Comparison of ENCODE assay signal across 13 mouse cellular contexts in the genomic region with DNA sequence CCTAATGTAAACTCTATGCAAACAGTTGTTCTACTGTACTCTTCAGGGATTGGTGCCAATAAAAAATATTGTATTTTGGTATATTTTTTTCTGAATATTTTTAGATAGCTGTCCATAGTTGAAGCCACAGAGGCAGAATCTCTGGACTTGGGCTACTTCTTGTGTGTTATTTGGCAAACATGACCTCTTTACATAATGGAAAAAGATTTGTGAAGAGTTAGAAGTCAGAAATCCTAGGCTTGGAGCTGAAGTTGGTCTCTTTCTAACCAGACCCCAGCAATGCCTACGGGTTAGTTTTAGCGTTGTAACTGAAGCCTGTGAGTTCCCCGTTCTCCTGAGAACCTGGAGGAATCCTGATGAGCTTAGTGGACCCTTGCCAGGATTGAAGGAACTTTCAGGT. TPM values are rescaled to one million over a fixed set of nuclear protein-coding genes. Genes with fewer than 3 reads are reported as not detected.
DNase-seq lines count a peak whose midpoint lies in the region; ATAC-seq and TF ChIP-seq lines count a peak whose summit lies in the region.
"Had no signal": no experiment of that assay in that cellular context is flagged by ENCODE, and none has a peak within 500 bp of the region (broad histone marks: within the 10 kb centered on the region; RNA-seq: fewer than 3 reads in every experiment).

No protein-coding gene starts in this region.

- H3K27ac ChIP-seq in heart, embryonic 10.5 days, result peak overlapping the region; percentile 74; the same call in 1 of the 2 replicates
- H3K27ac ChIP-seq in hindbrain, embryonic 14.5 days, result peak overlapping the region; percentile 51; the same call in 1 of the 2 replicates
- H3K27ac ChIP-seq in hindbrain, embryonic 11.5 days (ENCODE audit: low read depth, low read length), result no peak overlapping the region
- H3K27ac ChIP-seq in stomach, embryonic 15.5 days, result peak overlapping the region; percentile 71; the same call in 1 of the 2 replicates
- no peak overlapping the region for H3K27ac ChIP-seq in stomach, postnatal 0 days (replicated peaks)

- no peak overlapping the region for H3K4me3 ChIP-seq in heart, embryonic 10.5 days
- H3K4me3 ChIP-seq in hindbrain, embryonic 14.5 days (replicated peaks; ENCODE audit: low read length), result no peak overlapping the region
- no peak overlapping the region for H3K4me3 ChIP-seq in hindbrain, embryonic 11.5 days (ENCODE audit: low read depth, low read length)
- H3K4me3 ChIP-seq in stomach, embryonic 15.5 days (replicated peaks), result no peak overlapping the region
- H3K4me3 ChIP-seq in stomach, postnatal 0 days (ENCODE audit: low read depth, low read length), result no peak overlapping the region
- H3K4me3 ChIP-seq: gastrocnemius, adult 2 months; midbrain, embryonic 15.5 days had no signal

- no peak overlapping the region for H3K9ac ChIP-seq in hindbrain, embryonic 14.5 days
- H3K9ac ChIP-seq in hindbrain, embryonic 11.5 days (ENCODE audit: low read depth, low read length), result no peak overlapping the region
- H3K9ac ChIP-seq in stomach, embryonic 15.5 days, result no peak overlapping the region
- no peak overlapping the region for H3K9ac ChIP-seq in stomach, postnatal 0 days (ENCODE audit: low read length)
- H3K9ac ChIP-seq: liver, postnatal 0 days; midbrain, embryonic 15.5 days had no signal

- no peak for TF ChIP-seq EP300 in stomach, postnatal 0 days (optimal IDR thresholded peaks at IDR 0.05)

- no peaks in the 10 kb centered on the region for H3K36me3 ChIP-seq in heart, embryonic 10.5 days
- H3K36me3 ChIP-seq in hindbrain, embryonic 14.5 days (replicated peaks; ENCODE audit: control insufficient read depth, insufficient read depth), result no peaks in the 10 kb centered on the region
- no peaks in the 10 kb centered on the region for H3K36me3 ChIP-seq in hindbrain, embryonic 11.5 days (ENCODE audit: control insufficient read depth, insufficient read depth, low read length)
- no peaks in the 10 kb centered on the region for H3K36me3 ChIP-seq in stomach, embryonic 15.5 days
- no peaks in the 10 kb centered on the region for H3K36me3 ChIP-seq in stomach, postnatal 0 days (ENCODE audit: control insufficient read depth, insufficient read depth, low read length)
- H3K36me3 ChIP-seq: midbrain, embryonic 15.5 days had no signal

- H3K4me2 ChIP-seq in hindbrain, embryonic 14.5 days (replicated peaks), result no peak overlapping the region
- no peak overlapping the region for H3K4me2 ChIP-seq in hindbrain, embryonic 11.5 days (replicated peaks; ENCODE audit: low read depth, low read length)
- no peak overlapping the region for H3K4me2 ChIP-seq in stomach, embryonic 15.5 days
- no peak overlapping the region for H3K4me2 ChIP-seq in stomach, postnatal 0 days (replicated peaks; ENCODE audit: low read depth)
- H3K4me2 ChIP-seq: midbrain, embryonic 15.5 days had no signal

- intact Hi-C loops in heart, postnatal 36 days (cut with DNase I), result no loop called here

- TF ChIP-seq CTCF in stomach, postnatal 0 days (IDR thresholded peaks at IDR 0.05; ENCODE audit: low read depth), result no peak

- H3K4me1 ChIP-seq in heart, embryonic 10.5 days, result peaks cover 21% of the 10 kb centered on the region
- H3K4me1 ChIP-seq in hindbrain, embryonic 14.5 days (replicated peaks; ENCODE audit: control insufficient read depth, insufficient read depth, low read length), result peaks cover 23% of the 10 kb centered on the region; the same call in 1 of the 2 replicates
- 0 out of 2 replicates have a peak, but pooled peaks cover 3% of the 10 kb centered on the region for H3K4me1 ChIP-seq in hindbrain, embryonic 11.5 days (replicated peaks; ENCODE audit: control insufficient read depth, insufficient read depth, low read length)
- H3K4me1 ChIP-seq in stomach, embryonic 15.5 days, result peaks cover 16% of the 10 kb centered on the region
- H3K4me1 ChIP-seq in stomach, postnatal 0 days (replicated peaks; ENCODE audit: control insufficient read depth, insufficient read depth), result 0 out of 2 replicates have a peak, but pooled peaks cover 3% of the 10 kb centered on the region

- no peak for ATAC-seq in hindbrain, embryonic 14.5 days (ENCODE audit: low FRiP score)
- ATAC-seq in hindbrain, embryonic 11.5 days (ENCODE audit: low FRiP score), result no peak
- no peak for ATAC-seq in stomach, embryonic 15.5 days (ENCODE audit: insufficient read depth, low FRiP score, low read depth)
- no peak for ATAC-seq in stomach, postnatal 0 days (ENCODE audit: low FRiP score, low TSS enrichment)
- ATAC-seq: liver, postnatal 0 days had no signal

- WGBS in heart, embryonic 10.5 days, result 79% methylated on average over 3 of the region's 3 CpGs
- WGBS in hindbrain, embryonic 14.5 days, result 71% methylated on average over 3 of the region's 3 CpGs
- 82% methylated on average over 3 of the region's 3 CpGs for WGBS in hindbrain, embryonic 11.5 days
- WGBS in stomach, embryonic 15.5 days, result 81% methylated on average over 3 of the region's 3 CpGs
- WGBS in stomach, postnatal 0 days, result 63% methylated on average over 3 of the region's 3 CpGs

- no peaks in the 10 kb centered on the region for H3K27me3 ChIP-seq in heart, embryonic 10.5 days (ENCODE audit: insufficient read depth, poor library complexity, severe bottlenecking)
- H3K27me3 ChIP-seq in hindbrain, embryonic 14.5 days (ENCODE audit: control insufficient read depth, insufficient read depth, low read length), result no peaks in the 10 kb centered on the region
- no peaks in the 10 kb centered on the region for H3K27me3 ChIP-seq in hindbrain, embryonic 11.5 days (ENCODE audit: control insufficient read depth, insufficient read depth, low read length)
- no peaks in the 10 kb centered on the region for H3K27me3 ChIP-seq in stomach, embryonic 15.5 days (replicated peaks)
- no peaks in the 10 kb centered on the region for H3K27me3 ChIP-seq in stomach, postnatal 0 days (ENCODE audit: control insufficient read depth, insufficient read depth, low read length)
- H3K27me3 ChIP-seq: midbrain, embryonic 15.5 days had no signal

- no peaks in the 10 kb centered on the region for H3K9me3 ChIP-seq in heart, embryonic 10.5 days
- peaks cover 3% of the 10 kb centered on the region; the same call in 1 of the 2 replicates for H3K9me3 ChIP-seq in hindbrain, embryonic 14.5 days (ENCODE audit: control insufficient read depth, low read length)
- no peaks in the 10 kb centered on the region for H3K9me3 ChIP-seq in hindbrain, embryonic 11.5 days (ENCODE audit: control insufficient read depth, low read length)
- H3K9me3 ChIP-seq in stomach, embryonic 15.5 days, result no peaks in the 10 kb centered on the region
- no peaks in the 10 kb centered on the region for H3K9me3 ChIP-seq in stomach, postnatal 0 days (ENCODE audit: control insufficient read depth, low read length)
- H3K9me3 ChIP-seq: midbrain, embryonic 15.5 days had no signal

- DNase-seq in heart, embryonic 10.5 days (ENCODE audit: low spot score), result no peak
- no peak for DNase-seq in heart, postnatal 36 days
- DNase-seq in hindbrain, embryonic 14.5 days (ENCODE audit: low spot score), result no peak
- DNase-seq in hindbrain, embryonic 11.5 days (ENCODE audit: low spot score), result no peak
- DNase-seq in stomach, postnatal 0 days (ENCODE audit: low spot score), result no peak
- DNase-seq in urinary bladder, adult 2 months (ENCODE audit: low spot score), result no peak
- DNase-seq: liver, postnatal 0 days; spleen, adult 18-20 months; thymus, postnatal 25 days had no signal

RNA-seq across cellular contexts. Expression of gene 1500015O10Rik, which starts 36.3 kb away (rescaled TPM):
- polyA plus RNA-seq in heart, embryonic 10.5 days (2016; fragmentation: Nextera tagmentation; extraction: Ambion mirVana), result 0.44 and 1.6 TPM in 2 replicates
- 1 to 10 TPM; 2.5 to 3.2 TPM for total RNA-seq in heart, postnatal 36 days (2021)
- polyA plus RNA-seq in hindbrain, embryonic 14.5 days (2014; fragmentation: Nextera tagmentation; extraction: Ambion mirVana), result 44.6 and 66.3 TPM in 2 replicates
- 5.7 and 6.3 TPM in 2 replicates for polyA plus RNA-seq in hindbrain, embryonic 11.5 days (2014; fragmentation: Nextera tagmentation; extraction: Ambion mirVana)
- polyA plus RNA-seq in stomach, embryonic 15.5 days (2015; fragmentation: Nextera tagmentation; extraction: Ambion mirVana), result 4.7 and 6.7 TPM in 2 replicates
- polyA plus RNA-seq in stomach, postnatal 0 days (2015; fragmentation: Nextera tagmentation; extraction: Ambion mirVana), result 15.5 and 16.6 TPM in 2 replicates
- polyA plus RNA-seq in urinary bladder, adult 2 months (2012; rRNA removed), result 3.3 and 4.7 TPM in 2 replicates
- total RNA-seq: megakaryocyte, adult 5-6 weeks had no signal

Comparison
In these comparisons a context has a peak if more than half of its experiments do, and no peak if none do; other contexts are left out.
1. H3K27ac ChIP-seq: peak in heart, embryonic 10.5 days (single experiment), hindbrain, embryonic 14.5 days (single experiment) and stomach, embryonic 15.5 days (single experiment); none in hindbrain, embryonic 11.5 days (single experiment) and stomach, postnatal 0 days (single experiment).